Mouse (Mus musculus) stomach, postnatal 0 days (tissue): Measurements from ENCODE around the gene Fam198a. TPM values are rescaled to one million over a fixed set of nuclear protein-coding genes. Genes with fewer than 3 reads are reported as not detected.

ENCODE experiments used
- ATAC-seq: fragments of 200-750 bp; cut with Nextera tagmentation; 2 replicates; pipeline ENCODE4 v1.8.0; 2017; ENCODE audit not compliant: low FRiP score, low TSS enrichment
- DNase-seq: peaks from one replicate; pipeline ENCODE4 v3.0.0-alpha.2; 2016; ENCODE audit warnings: low spot score
- H3K27ac ChIP-seq: fragments of 300-500 bp; sonication (generic); replicated peaks from 2 replicates; pipeline ENCODE4 v1.5.1; 2014; ENCODE audit warnings: mild to moderate bottlenecking, control low read depth
- H3K27me3 ChIP-seq: fragments of 300-500 bp; sonication (generic); 2 replicates; pipeline ENCODE4 v1.6.1; 2014; ENCODE audit warnings: low read length; ENCODE audit not compliant: control insufficient read depth, insufficient read depth
- H3K36me3 ChIP-seq: fragments of 300-500 bp; sonication (generic); 2 replicates; pipeline ENCODE4 v1.6.1; 2014; ENCODE audit warnings: low read length, mixed read lengths; ENCODE audit not compliant: control insufficient read depth, insufficient read depth
- H3K4me1 ChIP-seq: fragments of 300-500 bp; sonication (generic); replicated peaks from 2 replicates; pipeline ENCODE4 v1.6.1; 2014; ENCODE audit warnings: antibody characterized with exemption; ENCODE audit not compliant: control insufficient read depth, insufficient read depth
- H3K4me2 ChIP-seq: fragments of 300-500 bp; sonication (generic); replicated peaks from 2 replicates; pipeline ENCODE4 v1.6.1; 2014; ENCODE audit warnings: low read depth, mild to moderate bottlenecking, control low read depth, moderate library complexity
- H3K4me3 ChIP-seq: fragments of 300-500 bp; sonication (generic); 2 replicates; pipeline ENCODE4 v1.5.1; 2014; ENCODE audit warnings: low read depth, low read length, control low read depth
- H3K9ac ChIP-seq: fragments of 300-500 bp; sonication (generic); 2 replicates; pipeline ENCODE4 v1.6.1; 2014; ENCODE audit warnings: mild to moderate bottlenecking, low read length, control low read depth, mixed read lengths
- H3K9me3 ChIP-seq: fragments of 300-500 bp; sonication (generic); 2 replicates; pipeline ENCODE4 v1.6.1; 2016; ENCODE audit warnings: low read length; ENCODE audit not compliant: control insufficient read depth
- CTCF ChIP-seq: IDR thresholded peaks from 2 replicates; pipeline ENCODE4 v1.5.1; 2016; ENCODE audit warnings: antibody characterized with exemption, low read depth, mild to moderate bottlenecking, moderate library complexity
- EP300 ChIP-seq: optimal IDR thresholded peaks from 2 replicates; pipeline ENCODE3; 2016; ENCODE audit warnings: antibody characterized with exemption
- WGBS: fragments of 180-500 bp; shearing (Covaris S2); extraction: QIAGEN DNeasy Blood & Tissue Kit; methylation state at CpG from one replicate; pipeline ENCODE4 v1.1.7; 2014; 5-methylcytosine and 5-hydroxymethylcytosine counted together
- polyA plus RNA-seq: library from polyadenylated mRNA; unstranded; fragments of >200 nt; fragmentation: Nextera tagmentation; extraction: Ambion mirVana; gene quantifications from 2 replicates; pipeline ENCODE4 v1.2.1, GENCODE M21; 2015

Gene Fam198a
- polyA plus RNA-seq, 1 experiment from 2014 or later = 2.7 TPM

- 81% methylated on average over 4 of the region's 4 CpGs for WGBS
- H3K9ac ChIP-seq = no peak overlapping the region
These were observed 38.0 kb upstream of the Fam198a start for GRCm38 (mm10) chr9:121912786-121913185.

GRCm38 (mm10) chr9:121914226-121914757 is 36.5 kb upstream of the Fam198a start:
- Histone ChIP-seq H3K27me3 (no peaks in the 10 kb centered on the region), H3K4me1 (peaks cover 3% of the 10 kb centered on the region; the same call in 1 of the 2 replicates), H3K4me2 (no peak overlapping the region), H3K36me3 (no peaks in the 10 kb centered on the region), H3K4me3 (no peak overlapping the region), H3K27ac (no peak overlapping the region), H3K9ac (no peak overlapping the region), H3K9me3 (no peaks in the 10 kb centered on the region)
- no peak; the same call in 1 of the 2 replicates for ATAC-seq
- DNase-seq = no peak
- 62% methylated on average over 8 of the region's 8 CpGs for WGBS
- TF ChIP-seq EP300 (no peak), CTCF (no peak)

More at GRCm38 (mm10) chr9:121912786-121913185, 38.0 kb upstream of the Fam198a start:
- TF ChIP-seq EP300 = no peak
- no peak for TF ChIP-seq CTCF
- H3K27me3 ChIP-seq = no peaks in the 10 kb centered on the region
- no peak overlapping the region for H3K4me3 ChIP-seq
- no peaks in the 10 kb centered on the region for H3K9me3 ChIP-seq
- ATAC-seq = no peak
- no peak overlapping the region for H3K4me2 ChIP-seq
- no peak for DNase-seq
- no peak overlapping the region for H3K27ac ChIP-seq
- no peaks in the 10 kb centered on the region for H3K36me3 ChIP-seq
- peaks cover 3% of the 10 kb centered on the region; the same call in 1 of the 2 replicates for H3K4me1 ChIP-seq

- 92% methylated on average over 10 of the region's 10 CpGs for WGBS
- DNase-seq = no peak
These were observed 35.7 kb upstream of the Fam198a start for GRCm38 (mm10) chr9:121915056-121915455.

GRCm38 (mm10) chr9:121916102-121916501 is 34.7 kb upstream of the Fam198a start, which contains the start of gene Cyp8b1:
TSS of gene Cyp8b1 (minus strand) at chr9:121916305.
- 50% methylated on average over 8 of the region's 8 CpGs for WGBS

More at GRCm38 (mm10) chr9:121915056-121915455, 35.7 kb upstream of the Fam198a start:
- Histone ChIP-seq H3K9me3 (no peaks in the 10 kb centered on the region), H3K4me3 (no peak overlapping the region), H3K27ac (no peak overlapping the region), H3K4me1 (peaks cover 3% of the 10 kb centered on the region; the same call in 1 of the 2 replicates), H3K4me2 (no peak overlapping the region), H3K36me3 (no peaks in the 10 kb centered on the region), H3K9ac (no peak overlapping the region), H3K27me3 (no peaks in the 10 kb centered on the region)
- TF ChIP-seq CTCF = no peak
- no peak for TF ChIP-seq EP300
- ATAC-seq = no peak

GRCm38 (mm10) chr9:121919027-121919501 is 31.7 kb upstream of the Fam198a start:
- 57% methylated on average over 10 of the region's 10 CpGs for WGBS
- Histone ChIP-seq H3K36me3 (no peaks in the 10 kb centered on the region), H3K4me3 (no peak overlapping the region), H3K27ac (peak overlapping the region; percentile 36), H3K9me3 (no peaks in the 10 kb centered on the region), H3K4me1 (peaks cover 3% of the 10 kb centered on the region; the same call in 1 of the 2 replicates), H3K27me3 (no peaks in the 10 kb centered on the region), H3K4me2 (no peak overlapping the region), H3K9ac (no peak overlapping the region)
- TF ChIP-seq EP300 (no peak), CTCF (no peak)
- ATAC-seq = no peak; the same call in 1 of the 2 replicates
- no peak for DNase-seq

More at GRCm38 (mm10) chr9:121916102-121916501, 34.7 kb upstream of the Fam198a start, which contains the start of gene Cyp8b1:
- H3K4me3 ChIP-seq = no peak within 1 kb of the TSS
- no peaks in the 10 kb centered on the region for H3K36me3 ChIP-seq
- H3K4me2 ChIP-seq = no peak within 1 kb of the TSS
- no peak for TF ChIP-seq EP300
- peak; percentile 20; the same call in 1 of the 2 replicates for TF ChIP-seq CTCF
- H3K4me1 ChIP-seq = peaks cover 3% of the 10 kb centered on the region; the same call in 1 of the 2 replicates
- DNase-seq (peak; percentile 70), ATAC-seq (peak; percentile 87)
- no peak within 1 kb of the TSS for H3K9ac ChIP-seq
- 0 out of 2 replicates have a peak within 1 kb of the TSS, but pooled peaks have one; percentile 40 for H3K27ac ChIP-seq
- H3K9me3 ChIP-seq = no peaks in the 10 kb centered on the region
- no peaks in the 10 kb centered on the region for H3K27me3 ChIP-seq

GRCm38 (mm10) chr9:121923443-121923842 is 27.3 kb upstream of the Fam198a start:
- Histone ChIP-seq H3K4me3 (no peak overlapping the region), H3K4me2 (no peak overlapping the region), H3K36me3 (no peaks in the 10 kb centered on the region), H3K27me3 (no peaks in the 10 kb centered on the region), H3K27ac (no peak overlapping the region), H3K9me3 (no peaks in the 10 kb centered on the region), H3K4me1 (no peaks in the 10 kb centered on the region), H3K9ac (no peak overlapping the region)
- no peak for TF ChIP-seq EP300
- no peak for TF ChIP-seq CTCF
- no peak for ATAC-seq
- DNase-seq = no peak
- 77% methylated on average over 8 of the region's 8 CpGs for WGBS
